Comparison of ENCODE assay signal across 7 mouse cellular contexts in genomic region chr17:28517441-28517955, GRCm38 (mm10). TPM values are rescaled to one million over a fixed set of nuclear protein-coding genes. Genes with fewer than 3 reads are reported as not detected.
DNase-seq lines count a peak whose midpoint lies in the region; ATAC-seq lines count a peak whose summit lies in the region.

TSS of gene Fkbp5 (minus strand) at chr17:28517527.

- intact Hi-C loops in gastrocnemius, postnatal 14 days (cut with DNase I; ENCODE audit: low total_unique reads), result no loop called here
- intact Hi-C loops in left cerebral cortex, postnatal 25 days (cut with DNase I), result no loop called here

- H3K4me3 ChIP-seq in hindbrain, embryonic 15.5 days, result peak within 1 kb of the TSS; percentile 51
- peak within 1 kb of the TSS; percentile 90 for H3K4me3 ChIP-seq in megakaryocyte, embryonic 14.5 days (replicated peaks)

- H3K9me3 ChIP-seq in hindbrain, embryonic 15.5 days, result no peaks in the 10 kb centered on the region
- no peaks in the 10 kb centered on the region for H3K9me3 ChIP-seq in megakaryocyte, embryonic 14.5 days

- DNase-seq in NIH3T3 (ENCODE audit: low read depth), result peak; percentile 32
- DNase-seq in brain, embryonic 18.5 days (ENCODE audit: low read depth, low spot score), result peak; percentile 45
- peak; percentile 84 for DNase-seq in gastrocnemius, postnatal 14 days
- peak in 1 of 2 experiments; percentile 69 for DNase-seq in left cerebral cortex, postnatal 25 days (ENCODE audit: low spot score in 2 of 2)
- peak; percentile 29 for DNase-seq in right cerebral cortex, postnatal 14 days

- peak within 1 kb of the TSS; percentile 98 for H3K4me2 ChIP-seq in hindbrain, embryonic 15.5 days

- peak; percentile 23 for ATAC-seq in hindbrain, embryonic 15.5 days (ENCODE audit: low FRiP score, low read depth)

- WGBS in hindbrain, embryonic 15.5 days, result 3% methylated on average over 16 of the region's 16 CpGs

- peaks cover 10% of the 10 kb centered on the region for H3K27me3 ChIP-seq in hindbrain, embryonic 15.5 days
- peaks cover 62% of the 10 kb centered on the region for H3K27me3 ChIP-seq in megakaryocyte, embryonic 14.5 days (replicated peaks)

- H3K36me3 ChIP-seq in hindbrain, embryonic 15.5 days, result no peaks in the 10 kb centered on the region
- no peaks in the 10 kb centered on the region for H3K36me3 ChIP-seq in megakaryocyte, embryonic 14.5 days (replicated peaks; ENCODE audit: low read length)

- peak within 1 kb of the TSS; percentile 70 for H3K27ac ChIP-seq in hindbrain, embryonic 15.5 days (replicated peaks)

- H3K4me1 ChIP-seq in hindbrain, embryonic 15.5 days (replicated peaks), result peaks cover 28% of the 10 kb centered on the region
- peaks cover 69% of the 10 kb centered on the region for H3K4me1 ChIP-seq in megakaryocyte, embryonic 14.5 days

- H3K9ac ChIP-seq in hindbrain, embryonic 15.5 days, result peak within 1 kb of the TSS; percentile 65

RNA-seq across cellular contexts. Expression of gene Fkbp5, which starts in this region (rescaled TPM):
- 100 to 1,000 TPM in 1 of 2 experiments, 1 to 10 TPM in 1; 9.2 to 104 TPM for total RNA-seq in gastrocnemius, postnatal 14 days (2021)
- polyA plus RNA-seq in hindbrain, embryonic 15.5 days (2015; fragmentation: Nextera tagmentation; extraction: Ambion mirVana), result 31.5 and 32.5 TPM in 2 replicates
- 10 to 100 TPM; 46.4 to 53.2 TPM for total RNA-seq in left cerebral cortex, postnatal 25 days (2021)
- 8.7 and 25.1 TPM in 2 replicates for polyA plus RNA-seq in megakaryocyte, embryonic 14.5 days (2012; ENCODE audit: insufficient read depth, low replicate concordance)
